Mouse (Mus musculus) C2C12 (cell line): ENCODE measurements around the gene Tmem28.

Source experiments
- CTCF ChIP-seq: IDR thresholded peaks from one replicate; pipeline ENCODE4 v1.5.1; 2011; ENCODE audit not compliant: control insufficient read depth, insufficient read depth, insufficient read length
- FOSL1 ChIP-seq: IDR thresholded peaks from one replicate; pipeline ENCODE4 v1.8.0; 2011; ENCODE audit warnings: mild to moderate bottlenecking, low read length; ENCODE audit not compliant: poor library complexity, insufficient read depth, severe bottlenecking
- MAX ChIP-seq: IDR thresholded peaks from one replicate; pipeline ENCODE4 v1.6.1; 2011; ENCODE audit warnings: mild to moderate bottlenecking, control low read depth
- MYOD1 ChIP-seq: IDR thresholded peaks from one replicate; pipeline ENCODE4 v1.6.1; 2011; ENCODE audit warnings: low read depth; ENCODE audit not compliant: control insufficient read depth, insufficient read length

DNA sequence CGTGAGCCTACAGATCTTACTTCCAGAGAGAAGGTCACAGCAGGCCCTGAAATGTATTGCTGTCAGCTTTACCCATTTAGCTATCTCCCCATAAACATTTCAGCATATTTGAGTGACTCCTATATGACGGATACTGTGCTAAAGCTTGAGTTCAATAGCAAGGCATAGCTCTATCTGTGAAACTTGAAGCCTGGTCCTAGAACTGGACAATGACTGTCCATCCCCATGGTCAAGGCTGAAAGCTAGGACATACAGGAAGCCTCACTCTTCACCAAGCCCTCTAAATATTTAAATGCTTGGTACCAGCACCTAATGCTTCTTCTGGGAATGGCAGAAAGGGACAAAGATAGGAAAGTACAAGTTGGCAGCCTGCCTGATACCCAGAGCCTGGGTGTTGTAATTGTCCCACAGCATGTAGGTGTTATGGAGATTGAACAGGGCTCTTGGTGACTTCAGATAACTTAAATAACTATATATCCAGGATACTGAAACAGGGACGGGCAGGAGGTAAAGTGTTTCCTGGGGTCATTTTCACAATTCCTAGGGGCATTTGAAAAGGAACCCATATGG is 51.9 kb downstream of the Tmem28 start:
- TF ChIP-seq CTCF (no peak), MYOD1 (no peak), MAX (no peak), FOSL1 (no peak)
